Mouse (Mus musculus) liver, adult 2 months (tissue): ENCODE results near the gene Tpte. TPM values are rescaled to one million over a fixed set of nuclear protein-coding genes. Genes with fewer than 3 reads are reported as not detected.

Source experiments
- DNase-seq: peaks from one replicate; pipeline ENCODE4 v3.0.0-alpha.2; 2011; ENCODE audit warnings: low read depth, low spot score; ENCODE audit errors: extremely low read depth
- H3K27ac ChIP-seq: fragments of 200-500 bp; replicated peaks from 2 replicates; pipeline ENCODE4 v1.5.1; 2012; ENCODE audit warnings: low read depth, mild to moderate bottlenecking, control low read depth, inconsistent platforms, low read length; ENCODE audit not compliant: insufficient read depth
- H3K27me3 ChIP-seq: fragments of 200-500 bp; 2 replicates; pipeline ENCODE4 v1.6.1; 2012; ENCODE audit warnings: mild to moderate bottlenecking, moderate library complexity, low read length, inconsistent platforms; ENCODE audit not compliant: control insufficient read depth, insufficient read depth
- H3K36me3 ChIP-seq: fragments of 200-500 bp; 2 replicates; pipeline ENCODE4 v1.6.1; 2012; ENCODE audit warnings: low read length, inconsistent platforms; ENCODE audit not compliant: control insufficient read depth, insufficient read depth
- H3K4me1 ChIP-seq: fragments of 200-500 bp; 2 replicates; pipeline ENCODE4 v1.6.1; 2011; ENCODE audit warnings: low read length; ENCODE audit not compliant: control insufficient read depth, insufficient read depth
- H3K4me3 ChIP-seq: fragments of 200-500 bp; 2 replicates; pipeline ENCODE4 v1.5.1; 2011; ENCODE audit warnings: low read depth, mild to moderate bottlenecking, control low read depth, low read length, moderate library complexity; ENCODE audit not compliant: insufficient read depth
- H3K79me2 ChIP-seq: fragments of 200-500 bp; 2 replicates; pipeline ENCODE4 v1.6.1; 2012; ENCODE audit warnings: inconsistent platforms, mild to moderate bottlenecking, low read length, moderate library complexity; ENCODE audit not compliant: control insufficient read depth, insufficient read depth
- H3K9ac ChIP-seq: fragments of 200-500 bp; 2 replicates; pipeline ENCODE4 v1.6.1; 2012; ENCODE audit warnings: low read depth, mild to moderate bottlenecking, control low read depth, inconsistent platforms, low read length
- CTCF ChIP-seq: fragments of 200-500 bp; IDR thresholded peaks from 2 replicates; pipeline ENCODE4 v1.5.1; 2011; ENCODE audit warnings: low read depth, low read length, control low read depth
- POLR2A ChIP-seq: fragments of 200-500 bp; IDR thresholded peaks from 2 replicates; pipeline ENCODE4 v1.6.1; 2011; ENCODE audit warnings: low read length, control low read depth; ENCODE audit not compliant: insufficient read depth; ENCODE audit errors: extremely low read depth
- WGBS: fragments of 180-500 bp; shearing (Covaris S2); methylation state at CpG from one replicate; pipeline ENCODE4 v1.1.7; 2018; 5-methylcytosine and 5-hydroxymethylcytosine counted together
- polyA plus RNA-seq: library from polyadenylated mRNA; depleted of rRNA; stranded (reverse); fragments of >200 nt; gene quantifications from 2 replicates; pipeline ENCODE4 v1.2.3, GENCODE M21; 2012
- total RNA-seq: library from RNA; depleted of rRNA; stranded (reverse); fragments of >200 nt; gene quantifications from 2 replicates; pipeline ENCODE4 v1.2.3, GENCODE M21; 2014

Tpte gene
- total and polyA plus RNA-seq, 2 experiments = not detected

- no peak for DNase-seq
- Histone ChIP-seq H3K9ac (no peak overlapping the region), H3K4me1 (peaks cover 5% of the 10 kb centered on the region; the same call in 1 of the 2 replicates), H3K27me3 (no peaks in the 10 kb centered on the region), H3K4me3 (no peak overlapping the region), H3K36me3 (no peaks in the 10 kb centered on the region), H3K27ac (no peak overlapping the region), H3K79me2 (no peaks in the 10 kb centered on the region)
- TF ChIP-seq CTCF = no peak
- TF ChIP-seq POLR2A = no peak
- 89% methylated on average over 12 of the region's 12 CpGs for WGBS
These were observed 23.7 kb upstream of the Tpte start for GRCm38 (mm10) chr8:22259531-22259930.

DNA sequence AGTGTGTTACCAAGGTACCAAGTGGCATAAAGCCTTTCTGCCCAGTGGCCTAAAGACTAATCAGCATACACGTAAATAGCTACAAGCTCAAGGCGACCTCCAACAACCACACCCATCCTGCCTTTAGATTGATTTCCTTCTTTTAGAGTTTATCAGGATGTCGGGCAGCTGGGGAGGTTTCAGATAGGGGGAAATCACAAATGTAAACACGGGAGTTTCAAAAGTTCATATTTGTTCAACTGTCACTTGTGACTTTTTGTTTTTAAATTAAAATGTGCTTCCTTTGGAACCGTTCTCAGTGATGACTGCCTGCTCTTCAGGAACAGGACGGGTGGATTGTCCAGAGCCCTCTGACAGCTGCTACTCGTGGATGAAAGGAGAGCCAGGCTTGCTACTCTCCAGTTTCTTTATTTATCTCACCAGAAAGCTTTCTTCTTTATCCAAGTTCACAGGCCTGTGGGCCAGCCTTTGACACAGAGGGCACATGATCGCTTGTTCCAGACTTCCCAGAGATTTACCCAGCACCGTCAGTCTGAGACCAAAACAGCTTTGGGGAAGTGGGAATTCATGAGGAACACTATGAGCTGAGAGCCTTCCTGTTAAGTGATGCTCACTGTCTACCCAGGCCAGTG lies 23.0 kb upstream of the Tpte start:
- TF ChIP-seq POLR2A (no peak), CTCF (no peak)
- no peaks in the 10 kb centered on the region for H3K27me3 ChIP-seq
- no peaks in the 10 kb centered on the region for H3K36me3 ChIP-seq
- DNase-seq = peak; percentile 62
- H3K4me3 ChIP-seq = no peak overlapping the region
- peaks cover 5% of the 10 kb centered on the region; the same call in 1 of the 2 replicates for H3K4me1 ChIP-seq
- no peak overlapping the region for H3K9ac ChIP-seq
- H3K79me2 ChIP-seq = no peaks in the 10 kb centered on the region
- 4% methylated on average over 9 of the region's 9 CpGs for WGBS
- H3K27ac ChIP-seq = 0 out of 2 replicates have a peak overlapping the region, but pooled peaks have one; percentile 0

GRCm38 (mm10) chr8:22262267-22262666 lies 21.0 kb upstream of the Tpte start:
- Histone ChIP-seq H3K4me3 (no peak overlapping the region), H3K4me1 (peaks cover 5% of the 10 kb centered on the region; the same call in 1 of the 2 replicates), H3K9ac (peak overlapping the region; percentile 43; the same call in 1 of the 2 replicates), H3K27ac (no peak overlapping the region), H3K79me2 (no peaks in the 10 kb centered on the region), H3K36me3 (no peaks in the 10 kb centered on the region), H3K27me3 (no peaks in the 10 kb centered on the region)
- peak; percentile 91 for DNase-seq
- WGBS = 18% methylated on average over 3 of the region's 3 CpGs
- no peak for TF ChIP-seq CTCF
- no peak for TF ChIP-seq POLR2A

DNA sequence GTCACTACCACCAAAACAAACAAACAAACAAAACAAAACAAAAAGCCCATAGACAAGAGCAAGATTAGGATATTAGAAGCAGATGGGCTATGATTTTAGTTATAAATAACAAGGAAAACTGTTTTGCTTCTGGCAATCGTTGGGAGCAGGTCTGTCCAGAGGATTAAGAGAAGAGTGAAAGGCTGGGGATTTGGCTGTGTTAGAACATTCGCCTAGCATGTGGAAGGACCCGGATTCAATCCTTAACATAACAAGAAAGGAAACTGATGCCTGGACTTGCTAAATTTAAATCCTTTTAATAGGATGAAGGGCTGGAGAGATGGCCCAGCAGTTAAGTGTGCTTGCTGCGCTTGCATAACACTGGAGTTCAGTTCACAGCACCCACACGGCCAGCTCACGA lies 18.9 kb upstream of the Tpte start:
- H3K4me1 ChIP-seq = peaks cover 5% of the 10 kb centered on the region; the same call in 1 of the 2 replicates
- H3K27me3 ChIP-seq = no peaks in the 10 kb centered on the region
- WGBS = 90% methylated on average over 6 of the region's 6 CpGs
- no peak overlapping the region for H3K4me3 ChIP-seq
- no peaks in the 10 kb centered on the region for H3K36me3 ChIP-seq
- H3K27ac ChIP-seq = no peak overlapping the region
- no peak overlapping the region for H3K9ac ChIP-seq
- no peak for TF ChIP-seq CTCF
- no peak for TF ChIP-seq POLR2A
- H3K79me2 ChIP-seq = no peaks in the 10 kb centered on the region
- DNase-seq = no peak

DNA sequence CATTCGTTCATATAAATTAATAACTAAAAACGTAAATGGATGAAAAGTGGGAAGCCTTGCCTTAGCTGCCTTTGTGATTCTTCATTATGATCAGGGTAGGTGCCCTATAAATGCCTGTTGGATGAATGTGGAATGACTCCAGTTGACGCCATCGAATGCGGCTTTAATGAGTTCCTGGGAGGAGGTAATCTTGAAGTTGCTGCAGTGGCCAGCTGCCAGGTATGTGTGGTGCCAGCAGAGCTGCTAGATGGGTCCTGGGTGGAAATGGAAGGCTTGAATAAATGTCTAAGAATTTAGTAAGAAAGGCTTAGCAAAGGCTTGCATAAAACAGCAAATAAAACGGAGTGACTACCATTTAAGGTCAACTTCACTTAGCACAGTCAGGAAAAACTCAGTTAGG lies 18.5 kb upstream of the Tpte start:
- no peak overlapping the region for H3K4me3 ChIP-seq
- TF ChIP-seq POLR2A = no peak
- no peak for TF ChIP-seq CTCF
- 86% methylated on average over 6 of the region's 6 CpGs for WGBS
- no peak overlapping the region for H3K27ac ChIP-seq
- no peaks in the 10 kb centered on the region for H3K79me2 ChIP-seq
- no peak for DNase-seq
- no peaks in the 10 kb centered on the region for H3K27me3 ChIP-seq
- H3K36me3 ChIP-seq = no peaks in the 10 kb centered on the region
- no peak overlapping the region for H3K9ac ChIP-seq
- peaks cover 5% of the 10 kb centered on the region; the same call in 1 of the 2 replicates for H3K4me1 ChIP-seq

DNA sequence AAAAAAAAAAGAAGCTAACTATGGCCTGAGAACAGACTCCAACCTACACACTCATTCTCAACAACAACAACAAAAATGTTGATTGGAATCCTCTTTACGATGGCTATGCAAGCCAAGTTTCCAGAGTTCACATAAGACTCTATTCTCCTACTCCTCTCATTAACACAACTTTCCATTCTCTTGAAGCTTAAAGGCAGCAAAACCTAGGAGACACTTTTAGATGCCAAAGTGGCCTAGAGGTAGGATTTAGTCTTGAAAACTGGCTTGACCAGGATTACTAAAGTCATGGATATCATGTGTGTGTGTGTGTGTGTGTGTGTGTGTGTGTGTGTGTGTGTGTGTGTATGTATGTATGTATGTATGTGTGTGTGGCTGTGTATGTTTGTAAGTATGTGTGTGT lies 18.0 kb upstream of the Tpte start:
- H3K79me2 ChIP-seq = no peaks in the 10 kb centered on the region
- H3K36me3 ChIP-seq = no peaks in the 10 kb centered on the region
- TF ChIP-seq POLR2A = no peak
- TF ChIP-seq CTCF = no peak
- H3K27me3 ChIP-seq = no peaks in the 10 kb centered on the region
- 89% methylated on average over 1 of the region's 1 CpGs for WGBS
- H3K4me3 ChIP-seq = no peak overlapping the region
- H3K4me1 ChIP-seq = peaks cover 5% of the 10 kb centered on the region; the same call in 1 of the 2 replicates
- H3K27ac ChIP-seq = no peak overlapping the region
- no peak overlapping the region for H3K9ac ChIP-seq
- no peak for DNase-seq
